Mouse (Mus musculus) forebrain, embryonic 13.5 days (tissue): ENCODE results near the gene Ptprh. TPM values are rescaled to one million over a fixed set of nuclear protein-coding genes. Genes with fewer than 3 reads are reported as not detected.
"Not testable (repeated sequence)": the region's sequence is repeated elsewhere in the genome, so short reads cannot be mapped to it uniquely, and the experiment has no call there.

ENCODE experiments used
- ATAC-seq: fragments of 200-750 bp; cut with Nextera tagmentation; 2 replicates; pipeline ENCODE4 v1.8.0; 2017
- H3K27ac ChIP-seq: fragments of 300-500 bp; sonication (generic); 2 replicates; pipeline ENCODE4 v1.5.1; 2015; ENCODE audit warnings: inconsistent platforms, mild to moderate bottlenecking, moderate library complexity
- H3K27me3 ChIP-seq: fragments of 300-500 bp; sonication (generic); 2 replicates; pipeline ENCODE4 v1.6.1; 2015; ENCODE audit warnings: mild to moderate bottlenecking, inconsistent platforms
- H3K36me3 ChIP-seq: fragments of 300-500 bp; sonication (generic); 2 replicates; pipeline ENCODE4 v1.6.1; 2015; ENCODE audit warnings: mild to moderate bottlenecking, inconsistent platforms; ENCODE audit not compliant: poor library complexity, severe bottlenecking
- H3K4me1 ChIP-seq: fragments of 300-500 bp; sonication (generic); 2 replicates; pipeline ENCODE4 v1.6.1; 2015; ENCODE audit warnings: inconsistent platforms
- H3K4me2 ChIP-seq: fragments of 300-500 bp; sonication (generic); 2 replicates; pipeline ENCODE4 v1.6.1; 2015; ENCODE audit warnings: inconsistent platforms, mild to moderate bottlenecking, moderate library complexity
- H3K4me3 ChIP-seq: fragments of 300-500 bp; sonication (generic); 2 replicates; pipeline ENCODE4 v1.5.1; 2015; ENCODE audit warnings: mild to moderate bottlenecking, inconsistent platforms
- H3K9ac ChIP-seq: fragments of 300-500 bp; sonication (generic); 2 replicates; pipeline ENCODE4 v1.6.1; 2015; ENCODE audit warnings: mild to moderate bottlenecking, inconsistent platforms
- H3K9me3 ChIP-seq: fragments of 300-500 bp; sonication (generic); replicated peaks from 2 replicates; pipeline ENCODE4 v1.6.1; 2016; ENCODE audit warnings: inconsistent platforms
- WGBS: fragments of 180-500 bp; shearing (Covaris S2); methylation state at CpG from one replicate; pipeline ENCODE4 v1.1.7; 2015; 5-methylcytosine and 5-hydroxymethylcytosine counted together
- polyA plus RNA-seq: library from polyadenylated mRNA; unstranded; fragments of >200 nt; fragmentation: Nextera tagmentation; extraction: Ambion mirVana; gene quantifications from 2 replicates; pipeline ENCODE4 v1.2.1, GENCODE M21; 2015

Ptprh gene
- polyA plus RNA-seq, 1 experiment from 2014 or later, result 0.09 TPM

DNA sequence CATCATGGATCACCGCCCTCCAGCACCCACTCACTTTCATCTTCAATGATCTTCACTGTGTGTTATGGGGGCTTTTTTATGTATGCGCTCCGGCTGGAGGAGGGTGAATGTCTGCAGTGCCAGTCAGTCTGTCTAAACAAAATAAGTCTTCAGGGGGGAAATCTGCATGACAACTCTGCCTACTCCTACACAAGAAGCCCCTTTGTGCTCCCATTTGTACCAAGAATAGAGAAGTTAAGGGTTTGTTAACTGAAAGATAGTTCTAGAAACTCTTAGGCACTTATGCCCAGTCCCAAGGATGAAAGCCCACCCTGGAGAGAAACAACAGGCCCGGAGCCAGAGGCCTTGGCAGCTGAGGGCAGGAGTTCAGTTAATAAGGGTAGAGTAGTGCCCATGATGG lies 67.5 kb downstream of the Ptprh start:
- Histone ChIP-seq H3K4me1 (peaks cover 8% of the 10 kb centered on the region), H3K4me3 (no peak overlapping the region), H3K9ac (no peak overlapping the region), H3K36me3 (peaks cover 19% of the 10 kb centered on the region; the same call in 1 of the 2 replicates), H3K9me3 (no peaks in the 10 kb centered on the region), H3K27me3 (no peaks in the 10 kb centered on the region), H3K4me2 (no peak overlapping the region), H3K27ac (no peak overlapping the region)
- WGBS, result 85% methylated on average over 4 of the region's 4 CpGs
- ATAC-seq, result no peak

DNA sequence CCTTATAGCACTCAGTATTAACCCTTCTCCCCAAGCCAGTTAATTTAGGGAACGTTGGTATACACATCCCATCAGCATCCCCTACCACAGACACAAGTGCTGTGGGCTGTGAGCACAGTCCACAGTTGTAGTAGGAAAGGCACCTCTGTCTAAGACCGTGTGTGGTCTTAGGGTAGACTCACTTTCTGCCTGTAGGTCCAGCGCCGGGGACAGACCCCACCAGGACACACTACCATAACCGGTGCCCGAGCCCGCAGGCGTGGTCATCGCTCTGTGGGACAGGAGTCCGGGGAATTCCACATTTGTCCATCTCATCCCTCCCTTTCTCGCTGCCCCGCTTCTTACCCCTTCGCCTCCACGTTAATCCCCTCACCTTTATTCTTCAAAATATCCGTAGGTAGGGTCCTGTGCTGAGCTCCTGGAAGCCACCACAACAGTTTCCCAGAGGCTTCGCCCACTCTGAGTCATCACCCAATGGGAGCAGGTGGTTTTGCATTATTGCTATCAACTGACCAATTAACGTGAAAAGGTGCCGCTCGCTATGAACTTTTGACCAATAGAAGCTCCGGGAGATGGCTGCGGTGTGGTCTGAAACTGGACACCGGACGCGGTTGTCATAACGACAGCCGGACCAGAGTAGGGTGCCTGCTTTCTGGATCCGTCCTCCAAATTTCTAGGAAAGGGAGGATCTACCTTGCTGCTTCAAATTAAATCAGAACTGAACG lies 71.7 kb downstream of the Ptprh start, which contains the start of gene Dnaaf3:
Gene Dnaaf3, minus strand, starts transcription at position 449 of the 725 bp plus-strand sequence.
- Histone ChIP-seq H3K9me3 (no peaks in the 10 kb centered on the region), H3K4me3 (peak within 1 kb of the TSS; percentile 34), H3K4me1 (peaks cover 8% of the 10 kb centered on the region), H3K4me2 (peak within 1 kb of the TSS; percentile 59), H3K9ac (peak within 1 kb of the TSS; percentile 58), H3K27me3 (peaks cover 6% of the 10 kb centered on the region), H3K36me3 (no peaks in the 10 kb centered on the region), H3K27ac (no peak within 1 kb of the TSS)
- 2% methylated on average over 28 of the region's 28 CpGs for WGBS
- peak; percentile 86 for ATAC-seq

DNA sequence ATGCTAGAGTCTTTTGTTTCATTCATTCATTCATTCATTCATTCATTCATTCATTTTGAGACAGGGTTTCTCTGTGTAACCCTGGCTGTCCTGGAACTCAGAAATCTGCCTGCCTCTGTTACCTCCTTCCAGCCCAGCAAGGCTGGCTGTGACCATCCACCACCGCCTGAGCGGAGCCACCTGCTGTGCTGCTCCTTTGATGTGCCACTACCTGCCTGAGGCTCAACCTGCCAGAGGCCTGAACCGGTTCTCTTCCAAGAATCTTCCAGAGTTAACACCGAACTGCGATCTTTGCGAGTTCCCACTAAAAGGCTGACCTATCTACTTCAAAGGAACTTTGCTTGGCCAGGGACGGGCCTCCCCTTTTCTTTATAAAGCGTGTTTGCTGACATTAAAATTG lies 73.7 kb downstream of the Ptprh start:
- not testable (repeated sequence) for H3K9ac ChIP-seq, H3K4me2 ChIP-seq, H3K9me3 ChIP-seq, H3K4me3 ChIP-seq, H3K27ac ChIP-seq, ATAC-seq, H3K36me3 ChIP-seq
- Histone ChIP-seq H3K27me3 (peaks cover 10% of the 10 kb centered on the region), H3K4me1 (peaks cover 22% of the 10 kb centered on the region)
- WGBS, result 58% methylated on average over 8 of the region's 8 CpGs

DNA sequence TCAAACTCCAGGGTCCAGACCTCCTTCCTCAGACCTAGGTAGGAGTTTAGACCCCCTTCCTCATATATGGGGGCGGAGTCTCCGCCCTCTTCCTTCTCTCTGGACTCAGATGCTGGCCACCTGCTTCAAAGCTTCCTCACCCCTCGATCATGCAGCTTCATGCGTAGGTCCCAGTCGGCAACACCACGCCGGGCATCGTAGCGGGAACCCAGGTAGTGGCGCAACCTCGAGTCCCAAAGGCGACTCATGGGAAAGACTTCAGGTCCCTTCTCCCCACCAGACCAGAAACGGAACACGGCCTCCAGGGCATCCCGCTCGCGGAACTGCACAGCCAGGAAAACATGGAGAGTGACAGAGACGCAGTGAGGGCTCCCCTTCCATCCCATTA lies 76.5 kb downstream of the Ptprh start:
- H3K4me2 ChIP-seq, result peak overlapping the region; percentile 60; the same call in 1 of the 2 replicates
- H3K4me3 ChIP-seq, result no peak overlapping the region
- peaks cover 13% of the 10 kb centered on the region for H3K27me3 ChIP-seq
- no peaks in the 10 kb centered on the region for H3K9me3 ChIP-seq
- no peak overlapping the region for H3K27ac ChIP-seq
- no peak for ATAC-seq
- no peaks in the 10 kb centered on the region for H3K36me3 ChIP-seq
- 48% methylated on average over 18 of the region's 18 CpGs for WGBS
- no peak overlapping the region for H3K9ac ChIP-seq
- H3K4me1 ChIP-seq, result peaks cover 21% of the 10 kb centered on the region

DNA sequence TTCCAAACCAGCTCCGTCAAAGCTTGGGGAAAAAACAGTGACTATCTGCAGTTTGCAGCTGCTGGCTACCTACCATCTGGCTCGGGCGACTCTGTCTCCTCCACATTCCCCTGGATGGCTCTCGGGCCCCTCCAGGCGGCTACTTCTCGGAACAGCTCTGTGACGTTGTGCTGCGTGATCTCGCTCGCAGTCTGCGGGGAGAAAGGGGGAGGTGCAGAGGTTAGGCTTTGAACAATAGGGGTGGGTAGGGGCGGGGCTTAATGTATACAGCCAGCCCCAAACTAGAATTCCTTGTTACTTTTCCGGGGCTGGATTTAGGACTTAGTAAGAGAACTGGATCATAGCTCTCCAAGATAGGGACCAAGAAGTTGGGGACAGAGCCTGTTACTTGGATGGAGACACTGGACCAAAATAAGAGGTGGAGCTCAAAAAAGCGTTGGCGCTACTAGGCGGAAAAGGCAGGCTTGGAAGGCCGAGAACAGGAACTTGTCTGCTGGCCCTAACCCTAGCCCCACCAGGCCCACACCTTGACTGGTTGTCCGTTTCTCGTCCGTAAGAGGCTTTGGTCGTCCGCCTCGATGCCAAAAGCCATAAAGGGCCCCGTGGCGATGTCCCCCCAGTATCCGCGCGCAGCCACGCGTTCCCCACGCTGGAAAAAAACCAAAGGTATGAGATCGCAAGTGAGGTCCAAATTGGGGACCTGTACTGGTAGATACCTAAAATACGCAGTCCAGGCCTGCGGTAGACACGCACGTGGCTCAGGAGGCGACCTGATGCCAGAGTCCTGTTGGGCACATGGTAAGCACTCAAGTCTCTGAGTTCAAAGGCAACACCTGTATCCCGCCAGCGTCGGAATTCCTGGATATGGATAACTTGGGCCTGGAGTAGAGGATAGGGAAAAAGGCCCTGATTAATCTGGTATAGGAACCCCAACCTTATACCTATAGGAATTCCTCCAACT lies 77.2 kb downstream of the Ptprh start:
- H3K36me3 ChIP-seq, result no peaks in the 10 kb centered on the region
- ATAC-seq, result peak; percentile 96
- peaks cover 14% of the 10 kb centered on the region for H3K4me1 ChIP-seq
- H3K9ac ChIP-seq, result peak overlapping the region; percentile 54
- peak overlapping the region; percentile 60 for H3K4me2 ChIP-seq
- H3K27me3 ChIP-seq, result peaks cover 19% of the 10 kb centered on the region
- WGBS, result 26% methylated on average over 40 of the region's 40 CpGs
- no peaks in the 10 kb centered on the region for H3K9me3 ChIP-seq
- H3K4me3 ChIP-seq, result peak overlapping the region; percentile 33
- H3K27ac ChIP-seq, result peak overlapping the region; percentile 51; the same call in 1 of the 2 replicates

DNA sequence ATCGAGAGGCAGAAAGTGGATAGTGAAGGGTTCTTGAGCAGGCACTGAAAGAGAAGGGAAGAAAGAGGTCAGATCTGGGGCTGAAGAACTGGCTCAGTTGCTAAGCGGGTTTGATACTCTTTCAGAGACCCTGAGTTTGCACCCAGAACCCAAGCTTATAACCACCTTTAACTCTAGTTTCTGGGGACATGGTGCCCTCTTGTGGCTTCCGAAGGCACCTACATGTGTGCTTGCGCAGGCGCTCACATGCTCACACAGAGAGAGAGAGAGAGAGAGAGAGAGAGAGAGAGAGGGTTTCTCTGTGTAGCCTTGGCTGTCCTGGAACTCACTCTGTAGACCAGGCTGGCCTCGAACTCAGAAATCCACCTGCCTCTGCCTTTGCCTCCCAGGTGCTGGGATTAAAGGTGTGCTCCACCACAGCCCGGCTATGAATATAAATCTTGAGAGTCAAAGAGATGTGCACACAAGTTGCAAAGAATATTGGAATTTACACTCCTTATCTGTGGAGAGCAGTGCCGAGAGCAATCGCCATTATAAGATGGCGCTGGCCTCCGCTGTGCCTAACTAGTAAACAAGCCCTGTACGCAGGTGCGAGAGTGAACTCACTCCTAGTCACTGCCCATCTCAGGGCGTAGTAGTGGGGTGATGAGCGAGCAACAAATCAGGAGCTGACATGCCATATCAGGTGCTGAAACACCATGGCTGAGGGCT lies 79.5 kb downstream of the Ptprh start, which contains the start of gene Tnni3:
Gene Tnni3, minus strand, starts transcription at position 18 of the 711 bp plus-strand sequence.
- H3K4me1 ChIP-seq, result peaks cover 21% of the 10 kb centered on the region
- H3K36me3 ChIP-seq, H3K4me2 ChIP-seq, H3K4me3 ChIP-seq, ATAC-seq, H3K9ac ChIP-seq, H3K9me3 ChIP-seq, H3K27ac ChIP-seq: not testable (repeated sequence)
- peaks cover 31% of the 10 kb centered on the region for H3K27me3 ChIP-seq
- WGBS, result 64% methylated on average over 15 of the region's 15 CpGs

DNA sequence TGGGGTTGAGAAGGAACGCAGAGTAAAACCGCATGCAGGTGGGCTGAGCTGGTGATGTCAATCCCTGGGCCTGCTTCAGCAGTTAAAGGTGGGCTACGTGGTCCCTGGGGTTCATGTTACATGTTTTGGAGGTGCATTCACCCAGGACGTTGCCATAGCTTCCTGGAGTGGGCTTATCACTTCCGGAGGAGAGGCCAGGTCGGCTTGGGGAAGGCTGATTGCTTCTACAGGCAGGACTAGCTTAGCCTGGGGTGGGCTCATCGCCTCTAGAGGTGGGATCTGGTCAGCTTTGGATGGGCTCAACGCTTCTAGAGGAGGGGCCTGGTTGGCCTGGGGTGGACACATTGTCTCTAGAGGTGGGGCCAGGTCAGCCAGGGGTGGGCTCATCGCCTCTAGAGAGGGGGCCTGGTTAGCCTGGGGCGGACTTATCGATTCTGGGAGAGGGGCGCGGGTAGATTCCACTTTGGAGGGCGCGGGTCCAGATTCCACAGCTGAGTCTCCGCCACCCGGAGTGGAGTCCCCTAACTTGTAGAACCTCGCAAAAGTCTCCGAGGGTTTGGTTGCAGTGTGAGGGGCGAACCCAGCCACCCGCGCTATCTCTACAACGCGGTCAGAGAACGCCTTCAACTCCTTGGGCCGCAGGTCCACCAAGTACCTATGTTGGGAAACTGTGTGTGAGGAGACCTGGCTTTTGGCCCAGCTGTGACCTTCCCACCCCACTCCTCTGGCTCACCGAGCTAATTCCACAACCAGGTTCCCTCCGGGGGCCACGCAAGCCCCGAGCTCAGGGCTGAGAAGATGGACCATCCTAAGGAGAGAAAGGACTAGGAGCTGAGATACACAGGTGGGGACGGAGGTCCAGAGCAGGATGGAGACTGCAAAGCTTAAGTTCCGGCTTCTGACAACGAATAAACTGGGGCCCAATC lies 80.4 kb downstream of the Ptprh start:
- no peak for ATAC-seq
- no peak overlapping the region for H3K27ac ChIP-seq
- peaks cover 31% of the 10 kb centered on the region for H3K27me3 ChIP-seq
- H3K36me3 ChIP-seq, result no peaks in the 10 kb centered on the region
- no peak overlapping the region for H3K4me3 ChIP-seq
- H3K9me3 ChIP-seq, result no peaks in the 10 kb centered on the region
- H3K4me1 ChIP-seq, result peaks cover 21% of the 10 kb centered on the region
- no peak overlapping the region for H3K4me2 ChIP-seq
- 91% methylated on average over 33 of the region's 33 CpGs for WGBS
- H3K9ac ChIP-seq, result no peak overlapping the region

DNA sequence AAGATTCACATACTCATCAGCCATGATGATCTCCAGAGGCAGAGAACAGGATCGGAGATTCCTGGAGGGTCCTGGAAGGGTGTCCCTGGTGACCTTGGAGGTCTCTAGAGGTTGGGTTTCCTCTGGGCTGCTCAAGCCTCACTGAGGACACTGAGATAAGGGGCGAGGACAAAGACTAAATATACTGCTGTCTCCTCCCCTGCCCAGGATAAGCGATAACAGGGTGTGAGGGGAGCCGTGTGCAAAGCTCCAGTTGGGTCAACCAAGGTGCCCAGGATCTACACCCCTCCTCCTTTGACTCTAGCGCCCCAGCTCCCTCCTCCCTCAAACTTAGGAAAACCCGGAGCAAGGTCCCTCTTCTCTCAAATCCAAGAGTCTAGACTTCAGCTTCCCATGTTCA lies 81.5 kb downstream of the Ptprh start:
- Histone ChIP-seq H3K27ac (no peak overlapping the region), H3K36me3 (no peaks in the 10 kb centered on the region), H3K9ac (no peak overlapping the region), H3K9me3 (no peaks in the 10 kb centered on the region), H3K4me2 (no peak overlapping the region), H3K27me3 (peaks cover 26% of the 10 kb centered on the region), H3K4me1 (peaks cover 21% of the 10 kb centered on the region), H3K4me3 (no peak overlapping the region)
- ATAC-seq, result no peak
- 89% methylated on average over 6 of the region's 6 CpGs for WGBS

DNA sequence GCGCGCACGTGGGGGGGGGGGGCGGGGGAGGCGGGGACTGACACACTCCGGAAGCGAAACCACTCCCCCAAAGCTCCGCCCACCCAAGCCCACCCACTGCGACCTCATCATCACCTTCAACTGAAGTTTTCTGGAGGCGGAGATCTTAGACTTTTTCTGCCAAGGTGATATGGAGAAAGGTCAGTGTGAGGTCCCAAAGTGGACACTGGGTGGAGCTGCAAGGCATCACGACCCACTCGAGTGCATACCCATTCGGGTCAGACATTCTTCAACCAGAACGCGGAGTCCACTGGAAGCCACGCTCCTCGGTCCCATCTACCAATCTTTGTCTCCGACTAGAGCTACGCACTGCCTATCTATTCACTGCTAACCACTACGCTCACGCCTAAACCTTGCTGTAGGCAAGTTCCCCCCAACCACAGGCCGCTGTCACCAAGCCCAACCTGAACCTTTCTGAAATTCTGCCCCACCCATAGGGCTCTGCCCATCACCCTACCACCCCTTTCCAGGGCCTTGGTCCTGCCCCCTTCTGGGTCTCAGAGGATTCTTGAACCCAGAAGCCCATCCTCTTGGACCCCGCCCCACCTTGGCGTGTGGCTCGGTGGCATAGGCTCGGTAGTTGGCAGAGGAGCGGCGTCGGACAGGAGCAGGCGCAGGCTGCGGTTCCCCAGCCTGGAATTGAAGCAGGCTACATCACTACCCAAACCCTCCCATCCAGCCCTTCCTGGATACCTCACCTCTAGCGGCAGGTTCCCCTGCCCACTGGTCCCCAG lies 82.4 kb downstream of the Ptprh start:
- no peaks in the 10 kb centered on the region for H3K36me3 ChIP-seq
- H3K4me3 ChIP-seq, result peak overlapping the region; percentile 25
- 0 out of 2 replicates have a peak overlapping the region, but pooled peaks have one; percentile 21 for H3K9ac ChIP-seq
- H3K27me3 ChIP-seq, result peaks cover 21% of the 10 kb centered on the region
- H3K4me1 ChIP-seq, result peaks cover 16% of the 10 kb centered on the region; the same call in 1 of the 2 replicates
- H3K9me3 ChIP-seq, result no peaks in the 10 kb centered on the region
- H3K27ac ChIP-seq, result no peak overlapping the region
- H3K4me2 ChIP-seq, result peak overlapping the region; percentile 48
- WGBS, result 36% methylated on average over 31 of the region's 32 CpGs
- no peak for ATAC-seq

DNA sequence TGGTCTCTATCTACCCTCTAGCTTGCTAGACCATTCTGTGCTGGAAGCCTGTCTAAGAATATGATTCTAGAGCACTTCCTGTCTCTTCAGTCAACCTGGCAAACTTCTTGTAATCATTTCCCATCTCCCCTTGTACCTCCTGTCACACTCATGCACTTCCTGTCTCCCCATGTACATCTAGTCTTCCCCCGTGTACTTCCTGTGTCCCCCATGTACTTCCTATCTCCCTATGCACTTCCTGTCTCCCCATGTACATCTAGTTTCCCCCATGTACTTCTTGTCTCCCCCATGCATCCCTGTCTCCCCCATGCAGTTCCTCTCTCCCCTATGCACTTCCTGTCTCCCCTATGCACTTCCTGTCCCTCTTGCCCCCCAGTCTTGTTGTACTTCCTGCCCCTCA lies 85.4 kb downstream of the Ptprh start:
- Histone ChIP-seq H3K4me1 (peaks cover 23% of the 10 kb centered on the region), H3K9ac (no peak overlapping the region), H3K4me2 (no peak overlapping the region), H3K27ac (no peak overlapping the region), H3K9me3 (no peaks in the 10 kb centered on the region), H3K36me3 (no peaks in the 10 kb centered on the region), H3K4me3 (no peak overlapping the region), H3K27me3 (peaks cover 21% of the 10 kb centered on the region)
- WGBS, result 96% methylated on average over 1 of the region's 1 CpGs
- ATAC-seq, result no peak
